In genomic region chr11:97574551-97575051, GRCm38 (mm10) we compare ENCODE assay signal across 9 mouse cellular contexts. TPM values are rescaled to one million over a fixed set of nuclear protein-coding genes. Genes with fewer than 3 reads are reported as not detected.
DNase-seq lines count a peak whose midpoint lies in the region; ATAC-seq and TF ChIP-seq lines count a peak whose summit lies in the region.
"Had no signal": no experiment of that assay in that cellular context is flagged by ENCODE, and none has a peak within 500 bp of the region (broad histone marks: within the 10 kb centered on the region; RNA-seq: fewer than 3 reads in every experiment).

No protein-coding gene starts in this region.

- DNase-seq in kidney, postnatal 36 days: no peak
- no peak for DNase-seq in midbrain, embryonic 10.5 days (ENCODE audit: low spot score)
- no peak for DNase-seq in spleen, postnatal 14 days (ENCODE audit: low spot score in 2 of 2)
- no peak for DNase-seq in ovary, adult 18-20 months (ENCODE audit: low spot score)

- no peaks in the 10 kb centered on the region for H3K9me3 ChIP-seq in kidney, embryonic 16.5 days (ENCODE audit: low read length)
- no peaks in the 10 kb centered on the region for H3K9me3 ChIP-seq in forebrain, embryonic 15.5 days
- H3K9me3 ChIP-seq in midbrain, embryonic 10.5 days (replicated peaks): no peaks in the 10 kb centered on the region

- H3K4me1 ChIP-seq in kidney, embryonic 16.5 days (ENCODE audit: insufficient read depth, low read length): peaks cover 23% of the 10 kb centered on the region
- no peaks in the 10 kb centered on the region for H3K4me1 ChIP-seq in bone marrow macrophage, adult 2 months (ENCODE audit: control insufficient read depth, insufficient read depth, low read length)
- peaks cover 76% of the 10 kb centered on the region for H3K4me1 ChIP-seq in forebrain, embryonic 15.5 days
- H3K4me1 ChIP-seq in midbrain, embryonic 10.5 days: peaks cover 87% of the 10 kb centered on the region

- no peak for TF ChIP-seq CTCF in bone marrow macrophage, adult 2 months (IDR thresholded peaks at IDR 0.05; ENCODE audit: low read depth, low read length)

- peak overlapping the region; percentile 30; the same call in 1 of the 2 replicates for H3K27ac ChIP-seq in kidney, embryonic 16.5 days (ENCODE audit: low read length)
- H3K27ac ChIP-seq in bone marrow macrophage, adult 2 months (ENCODE audit: insufficient read depth, low read depth, low read length): no peak overlapping the region
- H3K27ac ChIP-seq in forebrain, embryonic 15.5 days (replicated peaks): peak overlapping the region; percentile 98
- peak overlapping the region; percentile 95 for H3K27ac ChIP-seq in midbrain, embryonic 10.5 days (replicated peaks)
- H3K27ac ChIP-seq: macrophage had no signal

- H3K4me2 ChIP-seq in kidney, embryonic 16.5 days (replicated peaks; ENCODE audit: low read depth, low read length): peak overlapping the region; percentile 99
- H3K4me2 ChIP-seq in forebrain, embryonic 15.5 days (replicated peaks): peak overlapping the region; percentile 90

- peaks cover 59% of the 10 kb centered on the region for H3K27me3 ChIP-seq in kidney, embryonic 16.5 days (ENCODE audit: insufficient read depth, low read length)
- H3K27me3 ChIP-seq in forebrain, embryonic 15.5 days: no peaks in the 10 kb centered on the region
- peaks cover 98% of the 10 kb centered on the region for H3K27me3 ChIP-seq in midbrain, embryonic 10.5 days (ENCODE audit: low read depth, poor library complexity, severe bottlenecking)

- no peaks in the 10 kb centered on the region for H3K36me3 ChIP-seq in kidney, embryonic 16.5 days (ENCODE audit: insufficient read depth, low read length)
- H3K36me3 ChIP-seq in forebrain, embryonic 15.5 days: no peaks in the 10 kb centered on the region
- H3K36me3 ChIP-seq in midbrain, embryonic 10.5 days: no peaks in the 10 kb centered on the region

- no peak for ATAC-seq in kidney, embryonic 16.5 days (ENCODE audit: low FRiP score, low TSS enrichment)
- ATAC-seq in forebrain, embryonic 15.5 days (replicated peaks): peak; percentile 30
- ATAC-seq in granulocyte monocyte progenitor cell, adult 5-6 weeks (replicated peaks; ENCODE audit: poor library complexity, severe bottlenecking): no peak

- TF ChIP-seq POLR2A in bone marrow macrophage, adult 2 months (IDR thresholded peaks at IDR 0.05; ENCODE audit: borderline replicate concordance, low read depth, low read length): no peak

- H3K9ac ChIP-seq in kidney, embryonic 16.5 days (replicated peaks; ENCODE audit: low read length): peak overlapping the region; percentile 72
- H3K9ac ChIP-seq in forebrain, embryonic 15.5 days (replicated peaks): peak overlapping the region; percentile 98

- WGBS in kidney, embryonic 16.5 days: 0% methylated on average over 11 of the region's 43 CpGs
- WGBS in forebrain, embryonic 15.5 days: 0% methylated on average over 37 of the region's 43 CpGs
- WGBS in midbrain, embryonic 10.5 days: under 1% methylated on average over 43 of the region's 43 CpGs

- H3K4me3 ChIP-seq in kidney, embryonic 16.5 days (ENCODE audit: low read length): peak overlapping the region; percentile 64
- peak overlapping the region; percentile 56; the same call in 1 of the 2 replicates for H3K4me3 ChIP-seq in bone marrow macrophage, adult 2 months (ENCODE audit: insufficient read depth, low read length)
- peak overlapping the region; percentile 92 for H3K4me3 ChIP-seq in forebrain, embryonic 15.5 days
- peak overlapping the region; percentile 79 for H3K4me3 ChIP-seq in midbrain, embryonic 10.5 days

RNA-seq across cellular contexts. Expression of gene Srcin1, which starts 1.4 kb away (rescaled TPM):
- polyA plus RNA-seq in kidney, embryonic 16.5 days (2015; fragmentation: Nextera tagmentation; extraction: Ambion mirVana): 1.0 and 1.1 TPM in 2 replicates
- polyA plus RNA-seq in bone marrow macrophage, adult 2 months (2012; ENCODE audit: insufficient read depth, insufficient read length, missing spikeins): not detected in 2 replicates
- polyA plus RNA-seq in forebrain, embryonic 15.5 days (2015; fragmentation: Nextera tagmentation; extraction: Ambion mirVana): 10.8 and 11.6 TPM in 2 replicates
- 0.89 and 1.6 TPM in 2 replicates for polyA plus RNA-seq in midbrain, embryonic 10.5 days (2016; fragmentation: Nextera tagmentation; extraction: Ambion mirVana)
- not detected in 2 replicates for total RNA-seq in granulocyte monocyte progenitor cell, adult 5-6 weeks (2014; fragmentation: Nextera tagmentation)
- not detected in 2 replicates for total RNA-seq in granulocyte monocyte progenitor cell, adult 5-6 weeks (2017)

RNA-seq across cellular contexts. Expression of gene Epop, which starts 54.9 kb away (rescaled TPM):
- polyA plus RNA-seq in kidney, embryonic 16.5 days (2015; fragmentation: Nextera tagmentation; extraction: Ambion mirVana): 2.3 and 2.5 TPM in 2 replicates
- polyA plus RNA-seq in bone marrow macrophage, adult 2 months (2012; ENCODE audit: insufficient read depth, insufficient read length, missing spikeins): 2.5 and 3.0 TPM in 2 replicates
- 4.6 and 5.8 TPM in 2 replicates for polyA plus RNA-seq in forebrain, embryonic 15.5 days (2015; fragmentation: Nextera tagmentation; extraction: Ambion mirVana)
- 10.4 and 13.3 TPM in 2 replicates for polyA plus RNA-seq in midbrain, embryonic 10.5 days (2016; fragmentation: Nextera tagmentation; extraction: Ambion mirVana)
- 7.5 and 8.1 TPM in 2 replicates for total RNA-seq in granulocyte monocyte progenitor cell, adult 5-6 weeks (2014; fragmentation: Nextera tagmentation)
- total RNA-seq in granulocyte monocyte progenitor cell, adult 5-6 weeks (2017): 1.6 and 2.5 TPM in 2 replicates
